Mouse (Mus musculus) kidney, adult 2 months (tissue): ENCODE data around the gene Agl.

Experiments
- CTCF ChIP-seq: fragments of 200-500 bp; conservative IDR thresholded peaks from 2 replicates; pipeline ENCODE4 v1.5.1; 2011; ENCODE audit warnings: low read depth, mild to moderate bottlenecking, control low read depth, low read length, moderate library complexity, mixed read lengths; ENCODE audit not compliant: insufficient read depth, insufficient read length
- POLR2A ChIP-seq: fragments of 200-500 bp; IDR thresholded peaks from one replicate; pipeline ENCODE4 v1.6.1; 2011; ENCODE audit warnings: low read depth, low read length, control low read depth

DNA sequence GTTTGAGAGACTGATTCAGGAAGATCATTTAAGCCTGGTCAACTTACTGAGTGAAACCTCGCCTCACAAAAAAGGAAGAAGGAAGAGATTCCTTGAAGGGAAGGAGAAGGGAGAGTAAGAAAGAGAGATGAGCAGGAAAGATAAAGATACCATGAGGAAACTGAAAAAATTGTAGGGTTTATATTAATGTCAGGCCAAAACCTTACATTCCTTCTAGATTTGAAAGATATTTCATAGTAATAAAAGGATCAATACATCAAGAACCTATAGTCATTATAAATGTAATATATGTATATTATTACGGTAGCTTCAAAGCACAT is 112.3 kb downstream of the Agl start:
- TF ChIP-seq CTCF: no peak
- TF ChIP-seq POLR2A: no peak
